Mouse (Mus musculus) gastrocnemius, adult 2 months (tissue): Measurements from ENCODE around the gene Olfr836. TPM values are rescaled to one million over a fixed set of nuclear protein-coding genes. Genes with fewer than 3 reads are reported as not detected.
"Not testable (repeated sequence)": the region's sequence is repeated elsewhere in the genome, so short reads cannot be mapped to it uniquely, and the experiment has no call there.

Experiments
- DNase-seq: peaks from one replicate; pipeline ENCODE4 v3.0.0; 2022
- H3K27ac ChIP-seq: fragments of 200-600 bp; 2 replicates; pipeline ENCODE4 v1.8.1; 2022; ENCODE audit warnings: mild to moderate bottlenecking
- H3K4me3 ChIP-seq: fragments of 200-600 bp; 2 replicates; pipeline ENCODE4 v1.8.1; 2022; ENCODE audit warnings: mild to moderate bottlenecking, moderate library complexity
- CTCF ChIP-seq: fragments of 200-600 bp; IDR thresholded peaks from 2 replicates; pipeline ENCODE4 v1.8.1; 2022; ENCODE audit warnings: antibody characterized with exemption, mild to moderate bottlenecking, moderate library complexity
- intact Hi-C: fragments of 180-260 bp; cut with DNase I; formaldehyde crosslinking; loops from one replicate; pipeline ENCODE4 v1.15.1; 2025
- long read RNA-seq, 2 experiments: library from polyadenylated mRNA; stranded (forward); transcript quantifications; one replicate each; pipeline ENCODE4 v2.0.0; 2021
- total RNA-seq, 2 experiments: library from RNA; stranded (reverse); gene quantifications; 2 replicates each; pipeline ENCODE4 v1.2.3; 2021

Olfr836 gene
- total RNA-seq, result not detected
- long read RNA-seq, experiment 1, result 0 reads
- long read RNA-seq, experiment 2, result 0 reads

DNA sequence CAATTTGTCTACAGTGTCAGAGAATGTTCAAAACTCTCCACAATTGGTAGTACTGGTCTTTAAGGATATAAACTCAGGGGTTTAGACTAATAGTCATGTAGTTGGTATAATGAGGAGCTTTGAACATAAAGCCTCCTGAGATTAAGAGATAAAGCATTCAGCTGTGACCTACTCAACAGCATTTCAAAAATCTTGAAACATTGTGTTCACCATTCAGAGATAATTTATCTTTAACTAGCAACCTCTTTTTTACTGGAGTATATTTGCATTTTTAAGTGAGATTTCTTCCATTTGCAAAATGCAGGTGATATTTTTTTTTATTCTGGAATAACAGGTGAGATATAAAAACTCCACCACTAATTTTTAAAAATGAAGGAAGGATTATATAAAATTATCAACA is at the start of gene Olfr836:
Olfr836 (plus strand) TSS at position 301 of the 400 bp plus-strand sequence.
- no peak for TF ChIP-seq CTCF
- intact Hi-C loops, result no loop called here
- no peak within 1 kb of the TSS for H3K4me3 ChIP-seq
- no peak for DNase-seq
- H3K27ac ChIP-seq, result no peak within 1 kb of the TSS

DNA sequence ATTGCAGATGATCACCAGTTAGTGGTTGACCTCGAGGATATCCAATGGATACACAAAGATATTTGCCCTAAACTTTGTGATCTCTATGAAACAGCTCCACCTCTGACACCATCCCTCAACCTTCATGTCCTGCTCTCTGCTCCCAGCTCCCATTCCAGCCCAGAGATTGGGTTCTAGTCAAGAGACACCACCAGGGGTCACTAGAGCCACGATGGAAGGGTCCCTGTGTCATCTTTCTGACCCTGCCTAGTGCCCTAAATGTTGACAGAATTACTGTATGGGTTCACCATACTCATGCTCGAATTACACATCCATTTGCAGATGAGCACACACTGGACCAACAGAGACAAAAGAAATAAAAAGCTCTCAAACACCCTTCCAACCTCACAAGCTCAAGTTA is 35.2 kb upstream of the Olfr836 start:
- no peak overlapping the region for H3K4me3 ChIP-seq
- intact Hi-C loops, result no loop called here
- DNase-seq, result no peak
- no peak for TF ChIP-seq CTCF
- H3K27ac ChIP-seq, result no peak overlapping the region

DNA sequence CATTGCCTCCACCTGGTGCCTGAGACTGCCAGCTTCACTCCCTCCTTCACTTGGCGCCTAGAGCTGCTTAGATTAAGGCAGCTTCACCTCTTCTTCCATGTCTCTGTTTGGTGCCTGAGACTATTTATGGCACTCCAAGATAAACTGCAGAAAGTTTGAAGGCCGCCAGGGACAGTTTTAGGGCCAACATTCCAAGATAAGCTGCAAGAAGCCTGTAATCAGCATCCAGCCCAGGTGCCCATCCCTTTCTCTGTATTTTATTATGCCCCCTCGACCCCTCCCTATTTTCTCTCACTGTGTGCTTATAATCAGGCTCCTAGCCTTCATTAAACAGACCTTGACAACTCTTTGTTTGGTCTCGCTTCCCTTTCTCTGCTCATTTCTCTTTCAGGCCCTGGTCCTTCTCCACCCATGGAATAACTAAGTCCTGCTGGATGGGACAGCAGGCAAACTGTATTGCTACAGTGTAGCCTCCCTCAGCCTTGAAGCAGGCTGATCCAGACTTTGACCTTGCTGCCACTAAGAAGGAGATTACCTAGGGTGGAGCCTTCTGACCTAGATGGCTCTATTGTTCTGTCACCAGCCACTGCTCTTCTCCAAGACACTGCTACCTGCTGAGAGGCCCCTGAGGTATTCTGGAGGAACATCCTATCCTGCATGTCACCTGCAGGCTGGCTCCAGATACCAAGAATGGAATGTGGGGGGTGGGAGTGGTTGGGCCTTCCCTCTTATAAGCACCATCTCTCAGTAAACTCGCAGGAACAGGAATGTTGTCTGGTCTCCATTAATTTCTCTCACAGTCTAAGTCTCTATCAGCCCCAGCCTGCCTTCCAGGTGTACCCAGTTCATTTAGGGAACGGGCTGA is 27.1 kb upstream of the Olfr836 start:
- intact Hi-C loops, H3K4me3 ChIP-seq, H3K27ac ChIP-seq, DNase-seq: not testable (repeated sequence)

DNA sequence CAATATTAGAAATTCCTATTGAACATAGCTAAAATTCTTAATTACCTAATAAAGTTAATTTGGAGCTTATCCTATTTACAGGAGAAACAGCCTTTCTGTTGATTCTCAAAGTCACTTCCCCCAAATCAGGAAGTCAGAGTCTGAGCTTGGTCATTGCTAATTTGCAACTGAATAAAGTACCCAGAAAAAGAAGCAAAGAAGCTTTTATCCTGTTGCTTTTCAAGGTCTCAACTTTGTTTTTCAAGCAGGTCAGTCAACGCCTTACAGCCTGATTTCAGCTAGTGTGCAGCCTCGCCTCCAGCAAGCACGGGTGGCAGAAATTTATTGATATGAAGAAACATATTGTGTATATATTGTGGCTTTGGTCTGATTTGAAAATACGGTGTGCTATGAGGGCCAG is 22.9 kb upstream of the Olfr836 start:
- Histone ChIP-seq H3K27ac (no peak overlapping the region), H3K4me3 (no peak overlapping the region)
- no peak for DNase-seq
- no peak for TF ChIP-seq CTCF
- intact Hi-C loops, result no loop called here

DNA sequence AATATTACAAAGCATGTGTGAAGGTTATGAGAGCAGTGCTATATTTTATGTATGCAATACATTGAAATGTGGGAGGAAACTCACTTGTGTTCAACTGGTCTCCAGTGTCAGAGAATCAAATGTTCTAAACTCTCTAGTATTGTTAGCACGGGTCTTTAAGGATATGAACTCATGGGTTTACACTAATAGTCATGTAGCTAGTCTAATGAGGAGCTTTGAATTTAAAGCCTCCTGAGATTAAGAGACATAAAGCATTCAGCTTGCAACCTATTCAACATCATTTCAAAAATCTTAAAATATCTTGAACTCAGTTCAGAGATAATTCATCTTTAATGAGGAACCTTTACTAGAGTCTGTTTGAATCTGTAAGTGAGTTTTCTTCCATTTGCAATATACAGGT is 15.8 kb downstream of the Olfr836 start, which contains the start of gene Olfr837:
Olfr837 (plus strand) TSS at position 301 of the 400 bp plus-strand sequence.
- no peak for DNase-seq
- no peak within 1 kb of the TSS for H3K4me3 ChIP-seq
- no peak for TF ChIP-seq CTCF
- H3K27ac ChIP-seq, result no peak within 1 kb of the TSS
- intact Hi-C loops, result no loop called here

Other genes with a start within 250 kb of the Olfr836 start
- gene Olfr830, start 245.7 kb upstream of the Olfr836 start, total RNA-seq, result not detected
- gene Olfr832, start 183.3 kb upstream of the Olfr836 start, total RNA-seq, result not detected
- not detected for gene Olfr834, start 132.4 kb upstream of the Olfr836 start, total RNA-seq
- gene Olfr835, start 87.6 kb upstream of the Olfr836 start, total RNA-seq, result not detected
- gene Olfr837, start 15.9 kb downstream of the Olfr836 start, total RNA-seq, result not detected
- gene Olfr839-ps1, start 56.9 kb downstream of the Olfr836 start, total RNA-seq, result not detected
- not detected for gene Olfr843, start 131.6 kb downstream of the Olfr836 start, total RNA-seq
- gene Olfr844, start 196.0 kb downstream of the Olfr836 start, total RNA-seq, result not detected
- not detected for gene Olfr845, start 216.1 kb downstream of the Olfr836 start, total RNA-seq
- gene Olfr846, start 243.6 kb downstream of the Olfr836 start, total RNA-seq, result not detected